Mouse (Mus musculus): ENCODE results near the gene Rasgef1b.

DNA sequence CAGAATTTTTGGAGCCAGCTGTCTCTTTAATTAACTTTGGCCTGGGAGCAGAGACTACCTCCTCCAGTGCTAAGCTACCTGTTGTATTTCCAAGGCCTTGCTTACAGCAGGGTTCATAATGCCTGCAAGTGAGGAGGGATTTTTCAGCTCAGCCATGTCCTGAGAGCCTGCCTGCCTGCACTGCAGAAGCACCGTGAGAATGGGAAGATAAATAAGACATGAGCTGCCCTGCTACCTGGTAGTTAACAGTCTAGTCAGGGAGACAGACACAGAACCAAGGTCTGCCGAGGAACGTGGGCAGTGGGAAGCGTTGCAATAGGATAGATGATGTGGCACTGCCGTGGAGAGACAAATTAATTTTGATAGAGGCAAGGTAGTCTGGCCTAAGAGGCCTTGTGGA, 277.4 kb downstream of the Rasgef1b start:
- TF ChIP-seq NRF1 (IDR thresholded peaks at IDR 0.05; ENCODE audit: low read depth, low read length) (no peak), CTCF (conservative IDR thresholded peaks at IDR 0.05 in 1 of 2, IDR thresholded peaks at IDR 0.05 in 1 of 2; ENCODE audit: low read depth in 2 of 2, low read length in 2 of 2) (no peak), POLR2A (IDR thresholded peaks at IDR 0.05; ENCODE audit: low read depth, low read length) (no peak), USF1 (IDR thresholded peaks at IDR 0.05; ENCODE audit: low read depth, low read length) (no peak), SMC3 (IDR thresholded peaks at IDR 0.05; ENCODE audit: low read depth, low read length) (no peak)
